Mouse (Mus musculus) MEL (cell line): ENCODE results near the gene Lrpprc.

Experiments used
- CTCF ChIP-seq, 3 experiments: IDR thresholded peaks in 2 of 3; conservative IDR thresholded peaks in 1 of 3; 2 replicates each; pipeline ENCODE4 v1.5.1; 2011 to 2012; ENCODE audit warnings: low read length in 3 of 3, low read depth in 2 of 3, mild to moderate bottlenecking in 2 of 3, improper control_type of control experiment in 1 of 3, inconsistent platforms in 1 of 3, mixed read lengths in 1 of 3, moderate library complexity in 1 of 3; ENCODE audit not compliant: control insufficient read depth in 1 of 3, insufficient read depth in 1 of 3, poor library complexity in 1 of 3, severe bottlenecking in 1 of 3
- MAFK ChIP-seq: IDR thresholded peaks from 2 replicates; pipeline ENCODE4 v1.6.1; 2011; ENCODE audit warnings: low read depth, mild to moderate bottlenecking, low read length, improper control_type of control experiment, borderline replicate concordance

GRCm38 (mm10) chr17:84656205-84656604 is 134.4 kb downstream of the Lrpprc start:
- TF ChIP-seq CTCF (IDR thresholded peaks at IDR 0.05 in 2 of 3, conservative IDR thresholded peaks at IDR 0.05 in 1 of 3; ENCODE audit: control insufficient read depth in 1 of 3, insufficient read depth in 1 of 3, low read depth in 2 of 3, low read length in 3 of 3, poor library complexity in 1 of 3, severe bottlenecking in 1 of 3) (no peak), MAFK (no peak)
